Mouse (Mus musculus) lung, adult 2 months (tissue): ENCODE results near the gene Col23a1.

Source experiments
- CTCF ChIP-seq: fragments of 200-500 bp; IDR thresholded peaks from 2 replicates; pipeline ENCODE4 v1.5.1; 2011; ENCODE audit warnings: mild to moderate bottlenecking, low read length, control low read depth; ENCODE audit not compliant: insufficient read depth
- POLR2A ChIP-seq: fragments of 200-500 bp; IDR thresholded peaks from 2 replicates; pipeline ENCODE4 v1.6.1; 2011; ENCODE audit warnings: low read depth, mild to moderate bottlenecking, control low read depth, low read length, borderline replicate concordance; ENCODE audit errors: extremely low read depth

- TF ChIP-seq CTCF, result peak; percentile 90
- no peak for TF ChIP-seq POLR2A
Measured at GRCm38 (mm10) chr11:51617693-51618092, 328.0 kb downstream of the Col23a1 start.
